Mouse (Mus musculus) stomach, postnatal 0 days (tissue): ENCODE data around the gene Tenm2. TPM values are rescaled to one million over a fixed set of nuclear protein-coding genes. Genes with fewer than 3 reads are reported as not detected.

Experiments used
- ATAC-seq: fragments of 200-750 bp; cut with Nextera tagmentation; 2 replicates; pipeline ENCODE4 v1.8.0; 2017; ENCODE audit not compliant: low FRiP score, low TSS enrichment
- DNase-seq: peaks from one replicate; pipeline ENCODE4 v3.0.0-alpha.2; 2016; ENCODE audit warnings: low spot score
- H3K27ac ChIP-seq: fragments of 300-500 bp; sonication (generic); replicated peaks from 2 replicates; pipeline ENCODE4 v1.5.1; 2014; ENCODE audit warnings: mild to moderate bottlenecking, control low read depth
- H3K27me3 ChIP-seq: fragments of 300-500 bp; sonication (generic); 2 replicates; pipeline ENCODE4 v1.6.1; 2014; ENCODE audit warnings: low read length; ENCODE audit not compliant: control insufficient read depth, insufficient read depth
- H3K36me3 ChIP-seq: fragments of 300-500 bp; sonication (generic); 2 replicates; pipeline ENCODE4 v1.6.1; 2014; ENCODE audit warnings: low read length, mixed read lengths; ENCODE audit not compliant: control insufficient read depth, insufficient read depth
- H3K4me1 ChIP-seq: fragments of 300-500 bp; sonication (generic); replicated peaks from 2 replicates; pipeline ENCODE4 v1.6.1; 2014; ENCODE audit warnings: antibody characterized with exemption; ENCODE audit not compliant: control insufficient read depth, insufficient read depth
- H3K4me2 ChIP-seq: fragments of 300-500 bp; sonication (generic); replicated peaks from 2 replicates; pipeline ENCODE4 v1.6.1; 2014; ENCODE audit warnings: low read depth, mild to moderate bottlenecking, control low read depth, moderate library complexity
- H3K4me3 ChIP-seq: fragments of 300-500 bp; sonication (generic); 2 replicates; pipeline ENCODE4 v1.5.1; 2014; ENCODE audit warnings: low read depth, low read length, control low read depth
- H3K9ac ChIP-seq: fragments of 300-500 bp; sonication (generic); 2 replicates; pipeline ENCODE4 v1.6.1; 2014; ENCODE audit warnings: mild to moderate bottlenecking, low read length, control low read depth, mixed read lengths
- H3K9me3 ChIP-seq: fragments of 300-500 bp; sonication (generic); 2 replicates; pipeline ENCODE4 v1.6.1; 2016; ENCODE audit warnings: low read length; ENCODE audit not compliant: control insufficient read depth
- CTCF ChIP-seq: IDR thresholded peaks from 2 replicates; pipeline ENCODE4 v1.5.1; 2016; ENCODE audit warnings: antibody characterized with exemption, low read depth, mild to moderate bottlenecking, moderate library complexity
- EP300 ChIP-seq: optimal IDR thresholded peaks from 2 replicates; pipeline ENCODE3; 2016; ENCODE audit warnings: antibody characterized with exemption
- WGBS: fragments of 180-500 bp; shearing (Covaris S2); extraction: QIAGEN DNeasy Blood & Tissue Kit; methylation state at CpG from one replicate; pipeline ENCODE4 v1.1.7; 2014; 5-methylcytosine and 5-hydroxymethylcytosine counted together
- polyA plus RNA-seq: library from polyadenylated mRNA; unstranded; fragments of >200 nt; fragmentation: Nextera tagmentation; extraction: Ambion mirVana; gene quantifications from 2 replicates; pipeline ENCODE4 v1.2.1, GENCODE M21; 2015

The Tenm2 gene
- polyA plus RNA-seq, 1 experiment from 2014 or later, result 3.6 TPM

DNA sequence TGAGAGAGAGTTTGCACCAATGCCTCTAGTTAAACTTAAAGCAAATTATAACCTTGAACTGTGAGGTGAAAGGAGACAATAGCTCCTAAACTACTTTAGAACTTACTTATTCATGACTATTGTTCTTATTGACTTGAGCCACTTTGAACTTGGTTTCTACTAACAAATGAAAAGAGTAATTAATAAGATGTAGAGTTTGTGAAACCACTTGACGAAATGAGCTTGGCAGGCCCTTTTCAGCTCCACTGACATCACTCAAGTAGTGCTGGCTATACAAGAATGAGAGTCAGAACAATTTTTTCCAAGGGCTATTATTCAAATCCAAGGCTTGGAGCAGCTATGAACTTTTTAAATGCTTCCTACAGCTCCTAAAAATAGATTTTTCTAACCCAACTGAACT lies 643.3 kb downstream of the Tenm2 start:
- Histone ChIP-seq H3K4me1 (no peaks in the 10 kb centered on the region), H3K27ac (no peak overlapping the region), H3K9me3 (no peaks in the 10 kb centered on the region), H3K9ac (no peak overlapping the region), H3K4me2 (no peak overlapping the region), H3K27me3 (no peaks in the 10 kb centered on the region), H3K36me3 (no peaks in the 10 kb centered on the region), H3K4me3 (no peak overlapping the region)
- DNase-seq (no peak), ATAC-seq (no peak)
- 64% methylated on average over 1 of the region's 1 CpGs for WGBS
- TF ChIP-seq CTCF (no peak), EP300 (no peak)

DNA sequence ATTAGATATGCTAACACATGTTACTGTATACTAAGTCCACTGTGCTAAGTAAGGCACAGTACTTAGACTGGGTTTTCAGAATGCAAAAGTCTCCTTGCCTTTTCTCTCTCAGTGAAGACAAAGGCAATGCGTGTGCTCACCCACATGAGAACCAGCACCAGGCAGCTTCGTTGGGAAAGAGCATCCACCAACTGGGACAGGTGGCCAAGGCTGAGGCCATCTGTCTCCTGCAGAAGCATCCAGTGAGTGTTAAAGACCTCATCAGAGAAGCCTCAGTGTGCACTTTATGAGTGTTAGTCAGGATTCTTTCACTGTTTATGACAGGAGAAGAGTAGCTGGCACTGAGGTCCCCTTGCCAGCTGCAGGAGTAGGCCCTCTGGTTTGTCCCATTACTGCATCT lies 669.6 kb downstream of the Tenm2 start:
- no peak overlapping the region for H3K4me3 ChIP-seq
- no peak overlapping the region for H3K9ac ChIP-seq
- ATAC-seq (no peak), DNase-seq (no peak)
- 83% methylated on average over 2 of the region's 2 CpGs for WGBS
- TF ChIP-seq EP300, result no peak
- no peak for TF ChIP-seq CTCF
- no peak overlapping the region for H3K4me2 ChIP-seq
- H3K27me3 ChIP-seq, result no peaks in the 10 kb centered on the region
- H3K36me3 ChIP-seq, result no peaks in the 10 kb centered on the region
- no peaks in the 10 kb centered on the region for H3K4me1 ChIP-seq
- H3K9me3 ChIP-seq, result no peaks in the 10 kb centered on the region
- no peak overlapping the region for H3K27ac ChIP-seq

DNA sequence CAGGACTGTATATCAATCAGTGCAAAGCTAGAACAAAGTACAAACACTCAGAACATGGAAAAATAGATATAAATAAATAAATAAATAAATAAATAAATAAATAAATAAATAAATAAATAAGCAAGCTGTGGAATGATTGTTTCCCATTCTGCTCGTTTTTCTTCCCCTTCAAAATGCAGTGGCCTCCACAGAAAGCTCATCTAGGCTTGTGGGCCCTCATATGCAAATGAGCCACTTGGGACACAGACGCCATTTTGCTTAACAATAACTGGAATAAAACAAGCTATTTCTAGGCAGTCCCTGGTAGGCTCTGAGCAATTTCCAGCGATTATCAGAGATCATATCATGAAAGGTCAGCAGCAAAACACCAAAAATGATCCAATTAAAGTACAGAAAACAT lies 672.9 kb downstream of the Tenm2 start:
- H3K4me3 ChIP-seq, result no peak overlapping the region
- no peak overlapping the region for H3K9ac ChIP-seq
- TF ChIP-seq EP300, result no peak
- no peak for TF ChIP-seq CTCF
- 70% methylated on average over 3 of the region's 3 CpGs for WGBS
- ATAC-seq (no peak), DNase-seq (no peak)
- no peak overlapping the region for H3K27ac ChIP-seq
- no peaks in the 10 kb centered on the region for H3K36me3 ChIP-seq
- no peaks in the 10 kb centered on the region for H3K9me3 ChIP-seq
- H3K4me2 ChIP-seq, result no peak overlapping the region
- no peaks in the 10 kb centered on the region for H3K27me3 ChIP-seq
- H3K4me1 ChIP-seq, result no peaks in the 10 kb centered on the region

DNA sequence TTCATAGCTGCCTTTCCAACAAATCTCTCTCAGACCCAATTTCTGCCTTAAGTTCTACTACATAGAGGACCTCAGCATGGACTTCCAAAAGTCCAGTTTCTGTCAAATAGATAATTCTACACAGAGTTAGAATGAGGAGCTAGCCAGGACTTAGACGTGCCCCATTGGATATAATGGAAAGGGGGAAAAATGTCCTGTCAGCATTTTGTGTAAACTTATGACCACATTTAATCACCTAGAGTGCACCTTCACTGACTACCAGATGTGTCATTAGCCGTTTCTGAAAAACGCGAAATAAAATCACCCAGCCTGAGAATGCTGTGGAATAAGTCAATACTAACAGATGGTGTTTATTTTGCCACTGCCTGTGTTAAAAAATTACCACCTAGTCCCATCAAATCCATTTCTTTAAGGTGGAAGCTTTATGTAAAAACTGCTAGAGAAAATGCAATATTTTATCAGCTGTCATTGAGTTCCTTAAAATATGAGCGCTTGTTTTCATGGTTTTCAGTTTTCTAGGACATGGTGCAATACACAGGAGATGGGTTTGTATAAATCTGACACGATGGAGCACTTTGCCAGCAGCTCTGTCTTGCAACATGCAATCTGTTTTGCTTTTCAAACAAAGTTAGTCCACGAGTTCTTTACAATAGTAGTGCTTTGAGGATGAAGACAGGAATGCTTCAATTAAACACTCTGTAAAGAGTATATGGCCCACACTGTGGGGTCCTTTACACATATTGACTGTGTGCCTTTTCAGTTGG lies 674.8 kb downstream of the Tenm2 start:
- Histone ChIP-seq H3K4me3 (no peak overlapping the region), H3K36me3 (no peaks in the 10 kb centered on the region), H3K4me2 (no peak overlapping the region), H3K27ac (no peak overlapping the region), H3K9me3 (no peaks in the 10 kb centered on the region), H3K9ac (no peak overlapping the region), H3K27me3 (no peaks in the 10 kb centered on the region), H3K4me1 (no peaks in the 10 kb centered on the region)
- TF ChIP-seq CTCF, result no peak
- TF ChIP-seq EP300, result no peak
- DNase-seq, result no peak
- 49% methylated on average over 7 of the region's 7 CpGs for WGBS
- ATAC-seq, result no peak

DNA sequence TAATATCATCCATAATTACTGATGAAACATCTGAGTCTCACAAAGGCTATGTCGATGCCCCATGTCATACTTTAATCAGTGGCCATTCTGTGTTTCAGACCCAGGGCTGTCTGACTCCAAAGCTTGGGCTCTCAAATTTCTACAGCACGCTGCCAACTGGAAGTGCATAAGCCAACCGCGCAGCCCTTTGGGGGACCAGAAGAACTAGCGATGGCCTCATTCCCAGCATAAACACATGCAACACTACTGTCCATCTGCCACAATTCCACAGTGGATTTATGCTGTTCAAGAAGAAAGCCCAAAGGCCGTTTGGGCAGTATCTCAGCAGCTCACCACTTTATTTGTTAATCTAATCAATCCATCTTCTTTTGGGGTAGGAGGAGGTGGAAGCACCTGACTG lies 678.4 kb downstream of the Tenm2 start:
- 79% methylated on average over 6 of the region's 6 CpGs for WGBS
- TF ChIP-seq CTCF (no peak), EP300 (no peak)
- no peak overlapping the region for H3K27ac ChIP-seq
- no peaks in the 10 kb centered on the region; the same call in 1 of the 2 replicates for H3K4me1 ChIP-seq
- no peaks in the 10 kb centered on the region for H3K36me3 ChIP-seq
- ATAC-seq, result no peak
- H3K4me3 ChIP-seq, result no peak overlapping the region
- no peak for DNase-seq
- H3K27me3 ChIP-seq, result no peaks in the 10 kb centered on the region
- H3K9ac ChIP-seq, result no peak overlapping the region
- no peaks in the 10 kb centered on the region for H3K9me3 ChIP-seq
- no peak overlapping the region for H3K4me2 ChIP-seq

DNA sequence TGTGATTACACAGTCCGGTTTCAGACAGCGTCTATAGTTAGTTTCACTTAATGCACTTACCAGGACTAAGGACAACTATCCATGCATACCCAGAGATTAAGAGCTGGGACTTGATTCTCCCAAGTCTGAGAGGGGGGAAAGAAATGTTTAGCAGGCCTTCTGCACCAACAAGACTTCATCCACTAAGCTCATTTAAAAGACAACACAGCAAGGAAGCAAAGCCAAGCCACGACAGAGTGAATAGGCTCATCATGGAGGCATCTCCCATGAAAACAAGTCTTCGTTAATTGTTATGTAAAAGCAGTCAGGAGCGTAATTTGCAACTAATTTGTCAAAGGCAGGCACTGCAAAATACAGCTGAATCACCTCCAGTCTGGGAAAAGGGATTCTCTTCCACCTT lies 682.5 kb downstream of the Tenm2 start:
- DNase-seq (no peak), ATAC-seq (no peak)
- TF ChIP-seq CTCF (no peak), EP300 (no peak)
- Histone ChIP-seq H3K9me3 (no peaks in the 10 kb centered on the region), H3K27ac (no peak overlapping the region), H3K4me2 (no peak overlapping the region), H3K4me3 (no peak overlapping the region), H3K27me3 (no peaks in the 10 kb centered on the region), H3K9ac (no peak overlapping the region), H3K4me1 (no peaks in the 10 kb centered on the region; the same call in 1 of the 2 replicates), H3K36me3 (no peaks in the 10 kb centered on the region)
- WGBS, result 68% methylated on average over 5 of the region's 5 CpGs
